Mouse (Mus musculus) neural tube, postnatal 0 days (tissue): ENCODE data around the gene Prn. TPM values are rescaled to one million over a fixed set of nuclear protein-coding genes. Genes with fewer than 3 reads are reported as not detected.

Source experiments
- polyA plus RNA-seq: library from polyadenylated mRNA; unstranded; fragments of >200 nt; fragmentation: Nextera tagmentation; extraction: Ambion mirVana; gene quantifications from 2 replicates; pipeline ENCODE4 v1.2.1, GENCODE M21; 2015

Prn gene
- polyA plus RNA-seq: not detected in 2 replicates

DNA sequence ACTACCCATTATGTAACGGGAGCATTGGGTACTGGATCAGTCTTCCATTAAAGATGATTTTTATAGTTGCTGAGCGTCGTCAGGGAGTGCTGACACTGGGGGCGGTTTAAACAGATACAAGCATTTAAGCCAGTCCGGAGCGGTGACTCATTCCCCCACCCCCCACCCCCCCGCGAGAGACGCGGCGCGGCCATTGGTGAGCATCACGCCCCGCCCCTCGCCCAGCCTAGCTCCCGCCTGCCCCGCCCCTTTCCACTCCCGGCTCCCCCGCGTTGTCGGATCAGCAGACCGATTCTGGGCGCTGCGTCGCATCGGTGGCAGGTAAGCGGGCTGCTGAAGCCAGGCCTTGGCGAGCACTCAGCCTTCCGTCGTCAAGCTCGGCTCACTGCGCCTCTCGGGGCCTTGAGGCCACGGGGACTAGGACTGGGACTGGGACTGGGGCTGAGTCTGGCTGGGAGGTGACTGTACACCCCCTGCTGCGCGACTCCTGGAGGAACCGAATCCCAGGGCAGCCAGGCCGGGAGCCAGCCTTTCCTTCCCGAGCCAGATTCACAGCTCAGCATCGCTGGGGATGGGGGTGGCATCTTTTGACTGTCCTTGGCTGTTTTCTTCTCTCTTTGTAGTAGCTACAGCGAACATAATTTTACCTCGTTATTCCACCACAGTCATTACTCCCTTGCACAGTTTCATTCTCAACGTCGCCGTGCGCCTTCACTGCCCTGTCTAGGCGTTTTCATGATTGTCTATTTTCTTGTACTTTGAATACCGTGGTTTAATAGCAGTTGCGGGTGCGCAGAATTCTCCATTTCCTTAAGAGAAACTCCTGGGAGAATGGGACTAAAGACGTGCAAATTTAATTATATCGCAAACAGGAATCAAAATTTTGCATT, at the start of gene Prn, which contains the start of gene Prnp:
Gene Prn, plus strand, starts transcription at position 275 of the 890 bp plus-strand sequence.
Gene Prnp, plus strand, starts transcription at position 246 of the 890 bp plus-strand sequence.

DNA sequence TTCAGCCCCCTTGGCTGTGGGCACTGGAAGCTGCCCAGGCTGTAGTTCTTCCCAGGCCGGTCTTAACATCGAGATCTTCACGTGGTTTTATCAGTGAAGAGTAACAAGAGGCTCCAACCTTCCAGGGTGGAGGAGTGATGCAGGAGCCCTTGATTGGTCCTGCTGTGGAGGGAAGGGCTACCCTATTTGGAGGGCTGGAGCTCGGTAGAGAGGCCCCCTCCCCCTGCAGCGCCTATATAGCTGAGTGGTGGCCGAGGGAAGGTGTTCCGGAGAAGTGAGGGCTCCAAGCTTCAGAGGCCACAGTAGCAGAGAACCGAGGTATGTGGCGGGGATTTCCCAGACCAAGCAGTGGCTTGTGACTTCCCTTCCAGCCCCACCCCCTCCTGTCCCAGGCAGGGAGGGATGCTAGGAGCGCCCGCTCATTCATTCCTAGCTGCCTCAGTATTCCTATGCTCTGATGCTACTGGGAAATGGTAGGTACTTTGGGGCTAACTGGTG, 40.9 kb downstream of the Prn start, which contains the start of gene Prnd:
Gene Prnd, plus strand, starts transcription at position 264 of the 498 bp plus-strand sequence.

Other genes starting within 250 kb of the Prn start
- gene Erv3, start 50.2 kb upstream of the Prn start, polyA plus RNA-seq: not detected in 2 replicates
- gene Prnp, start within 50 bp of the Prn start, polyA plus RNA-seq: 226 and 234 TPM in 2 replicates
- 4.3 and 5.2 TPM in 2 replicates for gene Prnd, start 40.9 kb downstream of the Prn start, polyA plus RNA-seq
- gene Rassf2, start 120.3 kb downstream of the Prn start, polyA plus RNA-seq: 15.9 and 17.8 TPM in 2 replicates
- 36.5 and 49.7 TPM in 2 replicates for gene Slc23a2, start 235.2 kb downstream of the Prn start, polyA plus RNA-seq